Mouse (Mus musculus) MEL-GATA-1-ER (cell line): Measurements from ENCODE around the gene Smarcd2.

Experiments
- DNase-seq: peaks from one replicate; pipeline ENCODE4 v3.0.0-alpha.2; 2012; ENCODE audit warnings: low read depth; ENCODE audit errors: extremely low read depth

Smarcd2 gene

DNA sequence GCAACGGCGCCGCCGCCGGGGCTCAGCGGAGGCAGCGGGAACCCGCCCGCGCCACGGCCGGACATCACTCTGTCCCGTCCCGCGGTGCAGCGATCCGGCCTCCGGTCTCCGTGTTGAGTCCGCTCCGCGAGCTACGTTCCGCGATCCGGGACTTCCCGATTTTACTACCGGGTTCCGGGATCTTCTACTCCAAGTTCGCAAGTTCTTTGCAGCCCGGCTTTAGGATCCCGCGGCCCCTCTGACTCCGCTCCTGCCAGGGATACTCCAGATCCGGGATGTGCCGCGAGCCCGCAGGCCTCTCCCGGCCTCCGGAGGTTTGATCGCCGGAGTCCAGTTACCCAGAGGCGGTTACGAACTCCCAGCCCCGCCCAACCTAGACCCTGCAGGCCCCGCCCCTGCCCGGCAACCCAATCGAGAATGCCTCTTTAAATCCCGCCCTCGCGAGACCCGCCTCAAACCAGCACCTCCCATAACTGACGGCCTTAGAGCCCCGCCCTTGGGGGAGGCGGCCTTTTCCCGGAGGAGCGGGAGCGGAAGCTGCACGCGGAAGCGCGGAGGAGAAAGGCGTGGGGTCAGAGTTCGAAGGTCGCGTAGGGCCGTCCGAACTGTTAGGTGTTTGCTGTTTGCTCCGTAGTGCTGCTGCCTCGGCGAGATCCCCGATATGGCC is at the start of gene Smarcd2:
Gene Smarcd2 (minus strand): TSS at position 329 of the 667 bp plus-strand sequence.
- peak; percentile 92 for DNase-seq

GRCm38 (mm10) chr11:106318406-106319366 is 45.9 kb upstream of the Smarcd2 start:
- DNase-seq = no peak

GRCm38 (mm10) chr11:106317801-106318200 is 45.0 kb upstream of the Smarcd2 start:
- DNase-seq = no peak

DNA sequence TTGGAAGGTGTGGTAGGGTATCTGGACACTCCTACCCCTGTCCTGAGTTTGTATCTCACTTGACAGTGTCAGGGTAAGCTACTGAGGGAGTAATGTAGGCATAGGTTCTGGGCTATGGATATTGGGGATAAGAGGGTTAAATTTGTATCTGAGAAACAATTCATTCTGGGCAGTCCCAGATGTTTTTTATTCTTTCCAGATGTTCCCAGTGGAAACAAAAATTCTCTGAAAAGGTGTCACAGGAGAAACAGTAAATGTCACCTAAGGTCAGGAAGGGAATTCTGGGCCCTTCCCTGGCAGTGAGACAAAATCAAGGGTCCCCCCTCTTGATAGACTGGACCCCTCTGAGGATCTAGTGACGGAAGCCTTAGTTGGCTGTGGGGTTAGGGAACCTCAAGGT is 43.6 kb upstream of the Smarcd2 start:
- DNase-seq = no peak

- no peak for DNase-seq
Observed at GRCm38 (mm10) chr11:106314333-106314812, 41.6 kb upstream of the Smarcd2 start, which contains the start of gene Cd79b. Cd79b (minus strand) TSS chr11:106314762.

DNA sequence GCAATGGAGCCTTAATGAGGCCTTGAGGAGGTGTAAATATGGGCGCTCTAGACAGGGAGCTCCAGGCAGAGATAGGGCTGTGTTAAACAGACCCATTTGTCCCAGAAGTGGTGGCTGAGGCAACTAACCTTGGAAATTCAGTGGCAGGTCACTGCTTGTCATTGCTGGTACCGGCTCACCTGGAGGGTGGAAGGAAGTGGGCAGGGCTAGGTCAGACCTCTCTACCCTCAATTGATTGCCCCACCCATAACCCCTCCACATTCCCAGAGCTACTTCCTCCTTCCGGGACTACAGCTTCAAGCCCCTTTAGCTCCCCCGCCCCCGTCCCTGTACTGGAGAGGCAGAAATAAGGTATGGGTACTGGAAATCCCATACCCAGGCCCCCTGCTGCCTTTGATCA is 40.8 kb upstream of the Smarcd2 start:
- DNase-seq = no peak

- DNase-seq = no peak
Observed at GRCm38 (mm10) chr11:106310123-106310522, 37.4 kb upstream of the Smarcd2 start.

DNA sequence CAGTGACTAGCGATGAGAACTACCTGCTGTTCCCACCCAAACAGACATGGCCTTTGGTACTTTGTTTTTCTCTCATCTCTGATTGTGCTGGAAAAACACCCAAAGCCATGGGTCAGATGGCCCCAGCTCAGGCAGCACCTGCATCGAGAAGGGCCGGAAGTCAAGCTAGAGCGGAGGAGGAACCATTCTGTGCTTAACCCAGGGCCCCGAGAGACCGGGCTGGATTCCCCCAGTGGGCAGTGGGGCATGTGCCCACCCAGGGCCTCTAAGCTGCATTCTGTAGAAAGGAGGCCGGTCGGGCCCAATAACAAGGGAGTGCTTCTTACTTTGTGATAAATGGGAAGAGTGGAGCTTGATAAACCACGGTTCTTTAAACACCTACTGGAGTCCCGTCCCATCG is 35.4 kb upstream of the Smarcd2 start:
- no peak for DNase-seq

GRCm38 (mm10) chr11:106307432-106307831 is 34.7 kb upstream of the Smarcd2 start:
- DNase-seq = no peak

DNA sequence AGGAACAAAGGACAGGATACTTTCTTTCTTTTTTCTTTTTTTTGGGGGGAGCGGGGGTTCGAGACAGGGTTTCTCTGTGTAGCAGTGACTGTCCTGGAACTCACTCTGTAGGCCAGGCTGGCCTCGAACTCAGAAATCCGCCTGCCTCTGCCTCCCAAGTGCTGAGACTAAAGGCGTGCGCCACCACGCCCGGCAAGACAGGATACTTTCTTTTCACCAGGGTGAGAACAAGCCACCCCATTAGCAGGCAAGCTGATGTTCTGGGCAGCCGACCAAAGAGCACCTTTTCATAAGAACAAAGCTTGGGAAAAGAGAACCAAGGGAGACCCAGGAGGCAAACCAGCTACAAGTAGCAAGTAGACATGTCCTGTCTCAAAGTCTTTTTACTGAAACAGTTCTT is 34.0 kb upstream of the Smarcd2 start:
- no peak for DNase-seq

- DNase-seq = no peak
Observed at GRCm38 (mm10) chr11:106306065-106306385, 33.3 kb upstream of the Smarcd2 start.

- no peak for DNase-seq
Observed at GRCm38 (mm10) chr11:106305348-106306064, 32.7 kb upstream of the Smarcd2 start.

DNA sequence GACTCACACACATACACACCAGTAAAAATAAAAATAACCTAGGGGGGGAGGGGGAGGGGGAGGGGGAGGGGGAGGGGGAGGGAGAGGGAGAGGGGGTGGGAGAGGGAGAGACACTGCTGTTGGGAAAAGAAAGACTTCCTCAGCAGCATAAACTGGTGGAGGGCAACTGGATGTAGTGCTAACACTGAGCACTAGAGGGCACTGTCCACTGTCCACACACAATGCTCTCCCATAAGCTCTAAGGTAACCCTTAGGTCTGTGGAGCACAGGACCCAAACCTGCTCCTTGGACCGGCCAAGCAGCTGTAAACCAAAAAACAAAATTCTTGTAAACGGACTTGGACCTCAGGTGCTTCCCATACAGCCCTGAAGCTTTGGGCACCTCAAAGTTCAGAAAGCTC is 29.9 kb upstream of the Smarcd2 start:
- DNase-seq = peak; percentile 60

- no peak for DNase-seq
Observed at GRCm38 (mm10) chr11:106301765-106302164, 29.0 kb upstream of the Smarcd2 start, which contains the start of gene Gh. Gh (minus strand) TSS chr11:106301865.

GRCm38 (mm10) chr11:106291861-106292260 is 19.1 kb upstream of the Smarcd2 start:
- no peak for DNase-seq

DNA sequence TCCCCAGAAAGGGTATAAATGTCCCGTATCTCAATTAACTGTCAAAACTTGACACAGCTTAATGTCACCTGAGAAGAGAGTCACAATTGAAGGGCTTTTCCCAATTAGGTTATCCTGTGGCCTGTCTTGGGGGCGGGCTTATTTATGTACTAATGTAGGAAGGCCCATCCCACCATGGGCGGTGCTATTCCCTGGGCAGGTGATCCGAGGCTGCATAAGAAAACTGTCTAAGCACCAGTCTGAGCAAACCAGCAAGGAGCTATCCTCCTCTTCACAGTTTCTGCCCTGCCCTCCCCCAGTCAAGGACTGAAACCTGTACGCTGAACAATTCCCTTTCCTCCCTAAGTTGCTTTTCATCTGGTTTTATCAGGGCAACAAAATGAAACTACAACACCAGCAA is 17.6 kb upstream of the Smarcd2 start:
- no peak for DNase-seq

GRCm38 (mm10) chr11:106289369-106289768 is 16.6 kb upstream of the Smarcd2 start:
- no peak for DNase-seq

DNA sequence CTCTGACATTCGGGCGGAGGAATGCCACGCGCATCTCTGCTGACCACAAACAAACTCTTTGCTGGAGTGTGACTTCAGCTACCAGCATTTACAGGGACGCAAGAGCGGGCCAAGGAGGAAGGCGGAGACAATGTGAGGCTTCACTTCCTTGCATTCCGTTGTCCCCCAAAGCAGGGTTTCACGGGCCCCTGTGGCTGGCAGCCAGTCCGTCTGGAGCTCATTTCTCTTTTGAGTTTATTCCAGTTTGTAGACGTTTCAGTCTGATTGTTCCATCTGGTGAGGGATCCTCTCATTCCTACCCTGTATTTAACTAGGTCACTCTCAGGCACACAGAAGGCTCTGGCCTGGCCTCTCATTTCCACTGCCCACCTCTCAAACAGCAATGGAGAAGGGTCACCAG is 14.2 kb upstream of the Smarcd2 start:
- no peak for DNase-seq

- DNase-seq = no peak
Observed at GRCm38 (mm10) chr11:106286206-106286605, 13.4 kb upstream of the Smarcd2 start.

DNA sequence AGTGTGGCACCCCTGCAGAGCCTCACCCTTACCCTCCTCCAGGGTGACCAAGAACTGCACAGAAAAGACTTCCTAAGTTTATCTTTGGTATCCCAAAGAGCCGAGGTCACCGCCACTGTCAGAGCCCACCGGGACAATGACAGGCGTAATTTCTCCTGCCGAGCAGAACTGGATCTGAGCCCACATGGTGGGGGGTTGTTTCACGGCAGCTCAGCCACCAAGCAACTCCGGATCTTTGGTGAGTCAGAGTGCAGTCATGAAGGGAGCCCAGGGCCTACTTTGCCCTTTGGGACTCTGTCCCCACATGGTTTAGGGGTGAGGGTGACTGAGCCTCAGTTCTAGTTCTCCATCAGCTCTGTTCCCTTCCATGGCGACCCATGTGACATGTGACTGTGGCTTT is 11.4 kb upstream of the Smarcd2 start:
- no peak for DNase-seq

- DNase-seq = no peak
Observed at GRCm38 (mm10) chr11:106283371-106283770, 10.6 kb upstream of the Smarcd2 start.

- DNase-seq = no peak
Observed at GRCm38 (mm10) chr11:106282452-106282851, 9.7 kb upstream of the Smarcd2 start.
